Mouse (Mus musculus) ovary, adult 18-20 months (tissue): Measurements from ENCODE around the gene Nhsl1.
"Not testable (repeated sequence)": the region's sequence is repeated elsewhere in the genome, so short reads cannot be mapped to it uniquely, and the experiment has no call there.

ENCODE experiments used
- DNase-seq: peaks from one replicate; pipeline ENCODE4 v3.0.0; 2022; ENCODE audit warnings: low spot score, mixed read lengths

The Nhsl1 gene

DNA sequence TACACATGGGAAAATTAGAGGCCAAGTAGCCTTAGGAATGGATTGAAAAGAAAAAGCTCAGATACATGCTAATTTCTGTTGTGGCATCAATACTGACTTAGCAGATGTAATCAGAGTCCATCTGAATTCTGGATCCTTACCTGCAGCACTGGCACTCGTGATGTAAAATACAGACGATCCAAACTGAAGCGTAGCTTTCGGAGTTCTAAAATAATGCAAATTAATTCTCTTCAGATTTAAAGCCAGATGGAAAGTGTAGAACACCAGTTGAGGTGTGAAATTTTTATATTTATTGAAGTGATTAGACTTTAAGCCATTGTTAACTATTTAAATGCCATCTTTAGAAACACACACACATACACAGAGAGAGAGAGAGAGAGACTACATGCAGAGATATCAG is 211.4 kb downstream of the Nhsl1 start:
- DNase-seq = no peak

DNA sequence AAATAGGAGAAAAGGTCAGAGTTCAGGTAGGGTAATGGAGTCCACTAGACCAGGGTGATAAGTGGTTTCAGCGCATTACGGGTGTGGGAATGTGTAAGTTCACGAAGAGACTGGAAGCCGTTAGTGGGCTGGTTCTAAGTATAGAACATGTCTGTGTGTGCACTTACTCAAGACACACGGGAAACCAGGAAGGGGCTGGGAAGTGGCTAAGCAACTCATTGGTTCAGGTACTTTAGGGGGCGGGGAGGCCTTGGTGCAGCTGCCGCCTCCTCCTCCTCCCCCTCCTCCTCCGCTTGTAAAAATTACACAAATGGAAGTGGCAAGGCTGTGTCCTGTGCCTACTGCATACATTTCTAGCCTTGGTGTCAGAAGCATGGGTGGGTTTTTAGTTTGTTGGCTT is 213.5 kb downstream of the Nhsl1 start:
- DNase-seq = no peak

GRCm38 (mm10) chr10:18536889-18537288 is 218.1 kb downstream of the Nhsl1 start:
- DNase-seq = no peak

GRCm38 (mm10) chr10:18545309-18545708 is 226.5 kb downstream of the Nhsl1 start:
- DNase-seq = no peak

- DNase-seq = peak; percentile 44
These were observed 227.0 kb downstream of the Nhsl1 start, which contains the start of gene Hebp2 for GRCm38 (mm10) chr10:18545813-18546235. Gene Hebp2 (minus strand): TSS chr10:18546076.

GRCm38 (mm10) chr10:18547381-18547780 is 228.6 kb downstream of the Nhsl1 start:
- no peak for DNase-seq

GRCm38 (mm10) chr10:18549321-18550216 is 230.8 kb downstream of the Nhsl1 start:
- DNase-seq = no peak

DNA sequence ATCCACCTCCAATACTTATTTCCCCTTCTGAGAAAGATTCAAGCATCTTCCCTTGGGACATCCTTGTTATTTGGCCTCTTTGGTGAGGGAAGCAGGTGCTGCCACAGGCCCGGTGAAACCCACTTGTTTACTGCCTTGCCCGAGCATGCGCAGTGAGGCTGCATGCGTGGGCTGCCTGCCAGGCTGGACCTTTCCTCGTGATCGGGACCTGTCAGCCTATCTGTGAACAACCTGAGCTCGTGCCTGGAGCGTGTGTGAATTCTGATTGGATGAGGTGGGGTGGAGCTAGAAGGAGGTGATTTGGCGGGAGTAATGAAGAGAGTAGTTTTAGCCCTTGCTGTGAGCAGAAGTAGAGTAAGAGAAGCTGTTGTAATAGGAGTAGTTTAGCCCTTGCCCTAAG is 240.3 kb downstream of the Nhsl1 start:
- DNase-seq = not testable (repeated sequence)

DNA sequence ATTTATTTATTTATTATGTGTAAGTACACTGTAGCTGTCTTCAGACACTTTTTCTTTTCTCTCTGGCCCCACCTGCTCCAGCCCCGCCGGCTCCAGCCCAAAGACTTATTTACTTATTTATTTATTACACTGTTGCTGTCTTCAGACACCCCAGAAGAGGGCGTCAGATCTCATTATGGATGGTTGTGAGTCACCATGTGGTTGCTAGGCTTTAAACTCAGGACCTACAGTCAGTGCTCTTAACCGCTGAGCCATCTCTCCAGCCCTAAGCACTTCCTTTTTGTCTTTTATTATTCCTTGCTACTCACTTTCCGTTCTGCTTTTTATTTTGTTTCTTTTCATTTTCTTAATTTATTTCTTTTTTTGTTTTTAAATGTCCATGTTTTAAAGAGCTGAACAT is 242.7 kb downstream of the Nhsl1 start:
- DNase-seq = no peak

DNA sequence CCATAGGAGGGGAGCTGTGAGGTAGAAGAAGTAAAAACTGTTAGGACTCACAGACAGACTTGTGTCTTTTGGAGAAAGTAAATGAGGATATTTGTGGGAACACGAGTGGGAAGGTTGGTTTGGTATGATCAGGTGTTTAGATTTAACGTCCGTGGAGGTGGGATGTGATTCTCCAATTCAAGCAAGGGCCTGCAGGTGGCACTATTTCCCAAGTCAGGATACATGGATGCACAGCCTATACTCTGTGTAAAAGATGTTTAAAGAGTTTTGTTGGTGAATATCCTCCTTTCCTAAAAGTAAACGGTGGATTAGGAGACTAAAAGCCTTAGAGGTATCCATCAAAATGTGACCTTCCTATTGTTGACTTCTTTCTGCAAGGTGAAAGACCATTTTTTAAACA is 244.2 kb downstream of the Nhsl1 start:
- DNase-seq = no peak

DNA sequence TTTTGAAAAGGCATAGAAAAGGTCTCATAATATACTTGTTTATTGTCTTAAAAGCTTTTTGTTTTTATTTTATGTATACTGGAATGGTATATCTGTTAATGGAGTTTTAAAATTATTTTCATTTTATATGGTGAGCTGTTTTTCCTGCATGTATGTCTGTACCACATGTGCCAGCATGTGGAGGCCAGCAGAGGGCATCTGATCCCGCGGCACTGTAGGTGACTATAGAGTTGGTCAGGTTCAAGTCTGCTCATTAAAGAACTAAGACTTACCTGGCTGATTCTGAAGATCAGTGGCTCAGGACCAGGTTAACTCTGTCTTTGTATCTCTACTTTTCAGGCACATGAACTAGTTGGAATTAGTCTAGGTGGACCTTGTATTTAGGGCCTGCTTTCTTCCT is 253.8 kb downstream of the Nhsl1 start:
- DNase-seq = no peak
